Mouse (Mus musculus) urinary bladder, postnatal 14 days (tissue): ENCODE results near the gene Mtmr11.

ENCODE experiments used
- DNase-seq: peaks from one replicate; pipeline ENCODE4 v3.0.0; 2021; ENCODE audit warnings: low spot score

Gene Mtmr11

GRCm38 (mm10) chr3:96161869-96162840 lies at the start of gene Mtmr11:
Gene Mtmr11, plus strand, starts transcription at chr3:96162004.
- peak; percentile 26 for DNase-seq

- no peak for DNase-seq
Observed at GRCm38 (mm10) chr3:96113251-96113650, 48.6 kb upstream of the Mtmr11 start.

- DNase-seq: no peak
Observed at GRCm38 (mm10) chr3:96118142-96118541, 43.7 kb upstream of the Mtmr11 start.

- DNase-seq: no peak
Observed at GRCm38 (mm10) chr3:96118702-96119101, 43.1 kb upstream of the Mtmr11 start.

GRCm38 (mm10) chr3:96124235-96124634 lies 37.6 kb upstream of the Mtmr11 start:
- DNase-seq: no peak

GRCm38 (mm10) chr3:96128128-96128527 lies 33.7 kb upstream of the Mtmr11 start:
- DNase-seq: no peak

- DNase-seq: no peak
Observed at GRCm38 (mm10) chr3:96132478-96132877, 29.3 kb upstream of the Mtmr11 start.

- DNase-seq: no peak
Observed at GRCm38 (mm10) chr3:96133327-96133905, 28.4 kb upstream of the Mtmr11 start.

GRCm38 (mm10) chr3:96135011-96135410 lies 26.8 kb upstream of the Mtmr11 start:
- DNase-seq: peak; percentile 39

- peak; percentile 48 for DNase-seq
Observed at GRCm38 (mm10) chr3:96147950-96148349, 13.9 kb upstream of the Mtmr11 start.

- DNase-seq: no peak
Observed at GRCm38 (mm10) chr3:96151836-96152235, 10.0 kb upstream of the Mtmr11 start.

- DNase-seq: no peak
Observed at GRCm38 (mm10) chr3:96152611-96153010, 9.2 kb upstream of the Mtmr11 start.

- DNase-seq: no peak
Observed at GRCm38 (mm10) chr3:96155501-96155900, 6.3 kb upstream of the Mtmr11 start.

GRCm38 (mm10) chr3:96159820-96160219 lies 2.0 kb upstream of the Mtmr11 start:
- no peak for DNase-seq

GRCm38 (mm10) chr3:96160222-96160802 lies 1.5 kb upstream of the Mtmr11 start:
- DNase-seq: peak; percentile 73

GRCm38 (mm10) chr3:96160803-96161516 lies 844 bp upstream of the Mtmr11 start:
- DNase-seq: peak; percentile 81

GRCm38 (mm10) chr3:96163040-96163439 lies 1.2 kb downstream of the Mtmr11 start:
- no peak for DNase-seq

- DNase-seq: no peak
Observed at GRCm38 (mm10) chr3:96168466-96169158, 6.8 kb downstream of the Mtmr11 start.

GRCm38 (mm10) chr3:96170276-96170675 lies 8.5 kb downstream of the Mtmr11 start:
- no peak for DNase-seq

GRCm38 (mm10) chr3:96170976-96171545 lies 9.3 kb downstream of the Mtmr11 start:
- DNase-seq: no peak

- peak; percentile 18 for DNase-seq
Observed at GRCm38 (mm10) chr3:96171583-96172196, 9.9 kb downstream of the Mtmr11 start.
